Mouse (Mus musculus) MEL (cell line): Measurements from ENCODE around the gene Btbd10.
A peak's percentile ranks its signal among the peaks of the same experiment; 100 is the strongest.

Experiments used
- CTCF ChIP-seq, 3 experiments: IDR thresholded peaks in 2 of 3; conservative IDR thresholded peaks in 1 of 3; 2 replicates each; pipeline ENCODE4 v1.5.1; 2011 to 2012; ENCODE audit warnings: low read length in 3 of 3, low read depth in 2 of 3, mild to moderate bottlenecking in 2 of 3, improper control_type of control experiment in 1 of 3, inconsistent platforms in 1 of 3, mixed read lengths in 1 of 3, moderate library complexity in 1 of 3; ENCODE audit not compliant: control insufficient read depth in 1 of 3, insufficient read depth in 1 of 3, poor library complexity in 1 of 3, severe bottlenecking in 1 of 3
- E2F4 ChIP-seq: IDR thresholded peaks from 2 replicates; pipeline ENCODE4 v1.6.1; 2011; ENCODE audit warnings: low read depth, low read length, improper control_type of control experiment, borderline replicate concordance
- ELF1 ChIP-seq: IDR thresholded peaks from 2 replicates; pipeline ENCODE4 v1.6.1; 2014; ENCODE audit warnings: low read depth, mild to moderate bottlenecking, inconsistent platforms, low read length, improper control_type of control experiment, moderate library complexity
- MYC ChIP-seq: IDR thresholded peaks from 2 replicates; pipeline ENCODE4 v1.6.1; 2011; ENCODE audit warnings: low read depth, mild to moderate bottlenecking, low read length, improper control_type of control experiment, moderate library complexity
- RCOR1 ChIP-seq: IDR thresholded peaks from 2 replicates; pipeline ENCODE4 v1.6.1; 2012; ENCODE audit warnings: low read depth, mild to moderate bottlenecking, inconsistent platforms, low read length, improper control_type of control experiment
- SMC3 ChIP-seq: IDR thresholded peaks from 2 replicates; pipeline ENCODE4 v1.6.1; 2011; ENCODE audit warnings: low read depth, low read length, improper control_type of control experiment
- TAL1 ChIP-seq: IDR thresholded peaks from 2 replicates; pipeline ENCODE4 v1.6.1; 2012; ENCODE audit warnings: mild to moderate bottlenecking, inconsistent platforms, low read length, moderate library complexity, mixed read lengths
- USF2 ChIP-seq, 2 experiments: IDR thresholded peaks; 2 replicates each; pipeline ENCODE4 v1.6.1; 2011 to 2012; ENCODE audit warnings: improper control_type of control experiment in 2 of 2, low read length in 2 of 2, borderline replicate concordance in 1 of 2, inconsistent platforms in 1 of 2, low read depth in 1 of 2, mild to moderate bottlenecking in 1 of 2; ENCODE audit not compliant: insufficient read depth in 1 of 2
- ZMIZ1 ChIP-seq: IDR thresholded peaks from 2 replicates; pipeline ENCODE4 v1.6.1; 2012; ENCODE audit warnings: low read depth, mild to moderate bottlenecking, inconsistent platforms, low read length, improper control_type of control experiment, moderate library complexity

DNA sequence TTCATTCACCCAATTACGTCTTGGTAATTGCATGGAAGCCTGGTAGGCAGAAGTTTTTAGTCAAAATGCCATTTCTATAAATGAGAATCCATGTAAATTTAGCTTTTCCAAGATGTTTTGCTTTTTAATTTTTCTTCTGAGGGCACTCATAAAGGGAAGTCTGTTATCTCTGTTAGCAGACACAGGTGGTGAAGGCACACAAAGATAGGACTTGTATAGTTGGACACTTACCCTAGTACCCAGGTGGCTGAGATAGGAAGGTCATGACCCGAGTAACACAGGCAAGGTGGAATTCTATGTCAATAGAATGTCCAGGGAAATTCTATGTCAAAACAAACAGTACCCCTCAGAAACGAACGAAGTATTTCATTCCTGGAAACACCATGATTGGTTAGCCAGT, 77.0 kb downstream of the Btbd10 start:
- no peak for TF ChIP-seq E2F4
- TF ChIP-seq RCOR1 = peak; percentile 66
- no peak for TF ChIP-seq USF2 (IDR thresholded peaks at IDR 0.05; ENCODE audit: borderline replicate concordance in 1 of 2, insufficient read depth in 1 of 2, low read depth in 1 of 2, low read length in 2 of 2)
- no peak for TF ChIP-seq SMC3
- no peak for TF ChIP-seq ZMIZ1
- no peak for TF ChIP-seq MYC
- TF ChIP-seq CTCF (IDR thresholded peaks at IDR 0.05 in 2 of 3, conservative IDR thresholded peaks at IDR 0.05 in 1 of 3; ENCODE audit: control insufficient read depth in 1 of 3, insufficient read depth in 1 of 3, low read depth in 2 of 3, low read length in 3 of 3, poor library complexity in 1 of 3, severe bottlenecking in 1 of 3) = no peak
- peak; percentile 83 for TF ChIP-seq TAL1
- no peak for TF ChIP-seq ELF1
